Mouse (Mus musculus): Measurements from ENCODE around the gene Bcl10. TPM values are rescaled to one million over a fixed set of nuclear protein-coding genes. Genes with fewer than 3 reads are reported as not detected.
"Not testable (repeated sequence)": the region's sequence is repeated elsewhere in the genome, so short reads cannot be mapped to it uniquely, and the experiment has no call there.

Gene Bcl10
- polyA plus RNA-seq, 1 experiment from 2014 or later, result 36.0 TPM

DNA sequence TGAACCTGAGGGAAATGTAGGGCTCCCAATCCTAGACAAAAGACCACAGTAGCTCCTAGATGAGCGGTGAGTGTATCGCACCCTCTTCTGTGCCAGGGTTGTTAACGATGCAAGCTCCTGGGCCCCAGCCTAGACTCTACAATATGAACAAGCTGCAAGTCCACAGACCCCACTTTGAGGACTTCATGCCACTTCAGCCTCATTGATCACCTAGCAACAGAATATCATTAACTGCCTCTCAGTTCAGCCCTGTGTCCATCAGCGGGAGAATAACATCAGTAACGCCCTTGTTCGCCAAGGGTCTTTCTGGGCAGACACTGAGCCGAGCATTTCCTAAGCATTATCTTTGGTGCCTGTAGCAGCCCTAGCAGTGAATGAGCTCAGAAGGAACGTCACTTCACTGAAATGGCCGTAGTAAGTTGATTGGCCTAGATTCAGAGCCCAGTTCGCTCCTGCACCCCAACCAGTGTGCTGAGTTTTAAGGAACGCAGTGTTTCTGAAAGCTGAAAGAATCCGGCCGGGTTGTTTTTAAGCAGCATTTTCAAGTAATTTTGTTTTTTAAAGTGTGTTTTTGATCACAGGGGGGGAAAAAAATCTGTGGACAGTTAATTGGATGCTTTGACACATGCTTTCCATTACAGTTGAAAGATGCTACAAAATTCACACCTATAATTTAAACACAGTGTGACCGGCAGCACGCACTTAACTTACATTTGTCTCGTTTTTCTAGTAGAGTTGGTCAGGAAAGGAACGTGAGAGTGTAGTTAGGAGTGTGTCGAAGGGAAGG, 32.1 kb upstream of the Bcl10 start:
- no peaks in the 10 kb centered on the region for H3K9me3 ChIP-seq
- no peak overlapping the region for H3K9ac ChIP-seq (replicated peaks)
- peaks cover 19% of the 10 kb centered on the region for H3K4me1 ChIP-seq (replicated peaks)
- no peak overlapping the region for H3K4me3 ChIP-seq (replicated peaks)
- 0 out of 2 replicates have a peak overlapping the region, but pooled peaks have one; percentile 5 for H3K4me2 ChIP-seq (replicated peaks)
- no peaks in the 10 kb centered on the region for H3K36me3 ChIP-seq
- 28% methylated on average over 18 of the region's 18 CpGs for WGBS
- peak overlapping the region; percentile 76 for H3K27ac ChIP-seq
- peak; percentile 96 for ATAC-seq
- peaks cover 61% of the 10 kb centered on the region for H3K27me3 ChIP-seq

DNA sequence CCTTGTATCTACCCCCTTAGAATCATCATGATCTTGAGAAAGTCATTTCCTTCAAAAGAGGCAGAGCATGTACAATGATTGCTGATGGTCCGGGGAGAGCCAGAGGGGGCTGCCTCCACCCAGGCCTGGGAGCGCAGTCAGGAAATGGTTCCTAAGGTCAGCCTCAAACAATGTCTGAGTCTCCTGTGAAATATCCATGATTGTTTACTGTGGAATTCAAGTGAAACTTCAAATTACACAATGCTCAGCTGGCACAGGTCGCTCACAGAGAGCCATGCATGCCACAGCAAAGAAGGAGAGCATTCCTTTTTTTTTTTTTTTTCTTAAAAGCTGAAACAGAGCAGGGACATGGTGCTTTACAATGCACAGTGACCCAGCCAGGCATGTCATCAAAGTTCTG, 30.2 kb upstream of the Bcl10 start:
- Histone ChIP-seq H3K4me1 (replicated peaks) (peaks cover 14% of the 10 kb centered on the region), H3K36me3 (no peaks in the 10 kb centered on the region), H3K9ac (replicated peaks) (no peak overlapping the region), H3K27ac (no peak overlapping the region), H3K4me3 (replicated peaks) (no peak overlapping the region), H3K4me2 (replicated peaks) (no peak overlapping the region), H3K27me3 (peaks cover 47% of the 10 kb centered on the region), H3K9me3 (no peaks in the 10 kb centered on the region)
- no peak for ATAC-seq
- 84% methylated on average over 3 of the region's 3 CpGs for WGBS

DNA sequence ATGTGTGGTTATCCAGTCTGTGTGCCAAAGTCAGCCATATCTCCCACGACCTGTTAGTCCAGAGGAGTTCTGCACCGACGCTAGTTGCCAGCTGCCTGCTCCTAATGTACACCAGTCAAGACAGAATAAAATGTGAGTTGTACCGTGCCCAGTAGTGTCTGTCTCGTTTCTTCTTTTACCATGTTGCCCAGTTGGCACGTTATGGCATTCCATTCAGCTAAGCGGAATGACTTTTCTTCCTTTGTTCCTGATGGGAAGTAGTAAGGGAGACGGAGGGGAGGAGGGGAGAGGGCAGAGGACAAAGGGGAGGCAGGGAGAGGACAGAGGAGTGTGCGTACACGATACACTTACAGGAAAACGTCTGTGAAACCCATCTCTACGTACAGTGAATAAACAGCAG, 28.5 kb upstream of the Bcl10 start:
- peaks cover 14% of the 10 kb centered on the region for H3K4me1 ChIP-seq (replicated peaks)
- H3K4me3 ChIP-seq (replicated peaks), result no peak overlapping the region
- peaks cover 32% of the 10 kb centered on the region for H3K27me3 ChIP-seq
- WGBS, result 64% methylated on average over 12 of the region's 12 CpGs
- H3K36me3 ChIP-seq, result no peaks in the 10 kb centered on the region
- H3K9ac ChIP-seq (replicated peaks), result no peak overlapping the region
- no peaks in the 10 kb centered on the region for H3K9me3 ChIP-seq
- H3K4me2 ChIP-seq (replicated peaks), result no peak overlapping the region
- no peak for ATAC-seq
- no peak overlapping the region for H3K27ac ChIP-seq

- Histone ChIP-seq H3K9ac (replicated peaks) (no peak overlapping the region), H3K4me1 (replicated peaks) (no peaks in the 10 kb centered on the region), H3K27ac (no peak overlapping the region), H3K9me3 (no peaks in the 10 kb centered on the region), H3K36me3 (no peaks in the 10 kb centered on the region), H3K4me2 (replicated peaks) (no peak overlapping the region), H3K4me3 (replicated peaks) (no peak overlapping the region), H3K27me3 (peaks cover 26% of the 10 kb centered on the region)
- 92% methylated on average over 11 of the region's 11 CpGs for WGBS
- ATAC-seq, result no peak
These were observed 24.9 kb upstream of the Bcl10 start for GRCm38 (mm10) chr3:145897749-145898148.

DNA sequence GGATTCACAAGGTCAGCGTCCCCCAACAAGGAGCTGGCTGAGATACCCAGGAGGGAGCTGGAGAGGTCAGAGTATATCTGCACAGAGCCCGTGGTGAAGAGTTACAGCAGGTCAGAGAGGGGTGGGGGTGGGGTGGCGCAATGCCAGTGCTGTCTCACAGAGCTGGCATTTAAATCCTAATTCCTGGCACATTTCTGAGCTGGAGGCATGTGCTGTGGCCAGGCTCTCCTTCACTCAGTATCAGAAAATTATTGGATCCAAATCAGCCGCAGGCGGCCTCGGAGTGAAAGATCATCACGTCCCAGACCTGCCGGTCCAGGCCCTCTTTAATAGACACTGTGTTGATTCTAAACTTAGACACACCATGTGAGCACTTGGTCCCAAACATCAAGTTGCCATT, 22.8 kb upstream of the Bcl10 start:
- H3K4me3 ChIP-seq (replicated peaks), result no peak overlapping the region
- H3K4me2 ChIP-seq (replicated peaks), result no peak overlapping the region
- WGBS, result 85% methylated on average over 8 of the region's 8 CpGs
- peaks cover 11% of the 10 kb centered on the region; the same call in 1 of the 2 replicates for H3K27me3 ChIP-seq
- 0 out of 2 replicates have a peak, but pooled peaks have one; percentile 37 for ATAC-seq
- no peak overlapping the region for H3K9ac ChIP-seq (replicated peaks)
- no peaks in the 10 kb centered on the region for H3K9me3 ChIP-seq
- no peaks in the 10 kb centered on the region for H3K36me3 ChIP-seq
- no peaks in the 10 kb centered on the region for H3K4me1 ChIP-seq (replicated peaks)
- no peak overlapping the region for H3K27ac ChIP-seq

GRCm38 (mm10) chr3:145903530-145903929, 19.1 kb upstream of the Bcl10 start:
- Histone ChIP-seq H3K4me2 (replicated peaks) (no peak overlapping the region), H3K4me1 (replicated peaks) (peaks cover 4% of the 10 kb centered on the region; the same call in 1 of the 2 replicates), H3K27ac (no peak overlapping the region), H3K4me3 (replicated peaks) (no peak overlapping the region), H3K9me3 (no peaks in the 10 kb centered on the region), H3K9ac (replicated peaks) (no peak overlapping the region), H3K36me3 (no peaks in the 10 kb centered on the region), H3K27me3 (peaks cover 5% of the 10 kb centered on the region; the same call in 1 of the 2 replicates)
- 79% methylated on average over 8 of the region's 8 CpGs for WGBS
- ATAC-seq, result no peak

GRCm38 (mm10) chr3:145904850-145905776, 17.5 kb upstream of the Bcl10 start:
- WGBS, result 50% methylated on average over 22 of the region's 22 CpGs
- Histone ChIP-seq H3K9me3 (no peaks in the 10 kb centered on the region), H3K36me3 (no peaks in the 10 kb centered on the region), H3K27me3 (peaks cover 5% of the 10 kb centered on the region; the same call in 1 of the 2 replicates), H3K4me1 (replicated peaks) (peaks cover 4% of the 10 kb centered on the region; the same call in 1 of the 2 replicates), H3K4me2 (replicated peaks) (peak overlapping the region; percentile 35), H3K9ac (replicated peaks) (no peak overlapping the region), H3K27ac (no peak overlapping the region), H3K4me3 (replicated peaks) (no peak overlapping the region)
- peak; percentile 69 for ATAC-seq

GRCm38 (mm10) chr3:145906582-145906981, 16.0 kb upstream of the Bcl10 start:
- peaks cover 4% of the 10 kb centered on the region; the same call in 1 of the 2 replicates for H3K4me1 ChIP-seq (replicated peaks)
- no peak overlapping the region for H3K4me2 ChIP-seq (replicated peaks)
- H3K27me3 ChIP-seq, result peaks cover 5% of the 10 kb centered on the region; the same call in 1 of the 2 replicates
- H3K36me3 ChIP-seq, result no peaks in the 10 kb centered on the region
- no peak overlapping the region for H3K9ac ChIP-seq (replicated peaks)
- H3K27ac ChIP-seq, result no peak overlapping the region
- no peak for ATAC-seq
- 92% methylated on average over 9 of the region's 9 CpGs for WGBS
- no peaks in the 10 kb centered on the region for H3K9me3 ChIP-seq
- no peak overlapping the region for H3K4me3 ChIP-seq (replicated peaks)

DNA sequence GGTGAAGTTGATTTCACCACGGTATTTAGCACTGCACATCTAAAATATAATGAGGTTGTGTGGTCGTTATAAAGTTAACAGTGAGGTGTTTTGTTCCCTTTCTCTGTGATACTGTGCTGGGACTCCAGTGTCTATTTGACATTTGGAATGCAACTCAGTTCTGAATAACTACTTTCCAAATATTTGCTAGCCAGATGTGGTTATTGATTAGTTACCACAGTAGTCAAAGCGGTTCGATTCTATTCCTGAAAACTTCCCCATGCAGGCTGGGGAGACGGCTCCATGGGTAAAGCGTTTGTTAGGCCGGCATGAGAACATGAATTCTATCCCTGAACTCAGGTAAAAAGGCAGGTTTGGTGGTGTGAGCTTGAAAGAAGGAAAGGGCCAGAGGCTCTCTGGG, 10.1 kb upstream of the Bcl10 start:
- Histone ChIP-seq H3K4me2 (replicated peaks) (no peak overlapping the region), H3K36me3 (no peaks in the 10 kb centered on the region), H3K4me1 (replicated peaks) (no peaks in the 10 kb centered on the region), H3K27ac (no peak overlapping the region), H3K27me3 (no peaks in the 10 kb centered on the region; the same call in 1 of the 2 replicates), H3K9me3 (no peaks in the 10 kb centered on the region), H3K9ac (replicated peaks) (no peak overlapping the region), H3K4me3 (replicated peaks) (no peak overlapping the region)
- no peak for ATAC-seq
- 92% methylated on average over 7 of the region's 7 CpGs for WGBS

DNA sequence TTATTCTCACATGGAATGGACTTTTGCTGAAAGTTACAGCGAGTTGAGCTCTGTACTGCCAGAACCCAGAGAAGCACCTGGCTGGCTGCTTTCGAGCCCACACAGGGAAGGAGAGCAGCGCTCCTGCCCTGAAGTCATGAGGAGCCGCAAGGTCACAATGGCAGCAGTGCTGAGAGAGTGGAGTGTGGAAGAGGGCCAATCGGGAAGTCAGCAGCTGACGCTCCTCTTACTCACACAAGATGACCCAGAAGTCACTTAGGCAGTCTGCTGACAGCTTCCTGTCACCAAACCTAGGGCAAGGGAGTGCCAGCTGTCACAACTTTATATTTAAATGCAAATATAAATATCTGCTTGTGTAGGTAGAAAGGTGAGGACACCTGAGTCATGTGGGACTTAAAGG, 9.3 kb upstream of the Bcl10 start:
- Histone ChIP-seq H3K27ac (no peak overlapping the region), H3K9me3 (no peaks in the 10 kb centered on the region), H3K36me3 (no peaks in the 10 kb centered on the region), H3K27me3 (no peaks in the 10 kb centered on the region), H3K9ac (replicated peaks) (no peak overlapping the region), H3K4me2 (replicated peaks) (no peak overlapping the region), H3K4me3 (replicated peaks) (no peak overlapping the region), H3K4me1 (replicated peaks) (no peaks in the 10 kb centered on the region)
- 84% methylated on average over 6 of the region's 6 CpGs for WGBS
- no peak for ATAC-seq

DNA sequence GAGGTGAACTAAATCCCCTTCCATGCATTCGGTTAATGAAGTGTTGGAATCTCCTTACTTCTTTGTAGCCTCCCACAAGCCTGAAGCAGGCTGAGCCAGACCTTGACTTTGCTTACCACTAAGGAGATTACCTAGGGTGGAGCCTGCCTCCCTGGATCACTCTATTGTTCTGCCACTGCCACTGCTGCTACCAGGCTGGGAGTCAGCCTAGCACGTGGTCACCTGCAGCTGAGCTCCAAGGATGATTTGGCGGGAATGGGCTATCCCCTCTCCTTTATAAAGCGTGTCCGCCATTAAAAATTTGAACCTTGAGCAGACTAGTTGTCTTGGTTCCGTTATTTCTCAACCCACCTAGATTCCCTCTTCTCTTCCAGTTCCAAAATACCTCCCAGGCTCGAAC, 8.7 kb upstream of the Bcl10 start:
- not testable (repeated sequence) for H3K9me3 ChIP-seq; H3K36me3 ChIP-seq; H3K4me3 ChIP-seq (replicated peaks); H3K27me3 ChIP-seq; H3K4me2 ChIP-seq (replicated peaks); H3K9ac ChIP-seq (replicated peaks); ATAC-seq; H3K4me1 ChIP-seq (replicated peaks); H3K27ac ChIP-seq
- WGBS, result 62% methylated on average over 7 of the region's 7 CpGs

DNA sequence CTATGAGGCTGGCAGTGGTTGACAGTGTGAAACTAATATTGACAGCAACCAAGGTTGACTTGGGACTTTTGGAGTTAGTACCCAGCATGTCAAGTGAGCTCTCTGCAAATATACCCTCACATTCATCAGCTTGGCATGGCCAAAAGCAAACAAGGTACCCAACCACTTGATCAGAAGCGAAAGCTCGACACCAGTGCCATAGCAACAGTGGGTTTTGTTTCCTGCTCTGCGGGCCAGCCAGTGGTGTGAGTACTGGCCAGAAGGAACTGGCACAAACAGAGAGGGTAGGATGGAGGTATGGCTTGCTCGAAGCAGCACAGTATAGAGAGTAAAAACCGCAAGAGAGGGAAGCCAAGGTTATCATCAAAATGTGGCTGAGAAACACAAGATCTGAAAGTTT, 6.2 kb upstream of the Bcl10 start:
- no peaks in the 10 kb centered on the region for H3K9me3 ChIP-seq
- ATAC-seq, result no peak
- H3K4me2 ChIP-seq (replicated peaks), result no peak overlapping the region
- no peak overlapping the region for H3K9ac ChIP-seq (replicated peaks)
- no peak overlapping the region for H3K27ac ChIP-seq
- no peaks in the 10 kb centered on the region for H3K36me3 ChIP-seq
- no peaks in the 10 kb centered on the region for H3K4me1 ChIP-seq (replicated peaks)
- 92% methylated on average over 5 of the region's 5 CpGs for WGBS
- H3K27me3 ChIP-seq, result no peaks in the 10 kb centered on the region
- no peak overlapping the region for H3K4me3 ChIP-seq (replicated peaks)
